Mouse (Mus musculus) G1E (cell line): ENCODE data around the gene Zswim5.

Experiments
- CTCF ChIP-seq: IDR thresholded peaks from 2 replicates; pipeline ENCODE4 v1.5.1; 2012; ENCODE audit warnings: low read depth, low read length, inconsistent platforms, mixed read lengths
- GATA1 ChIP-seq: IDR thresholded peaks from 2 replicates; pipeline ENCODE4 v1.6.1; 2012; ENCODE audit warnings: borderline replicate concordance, low read length, inconsistent platforms, mixed read lengths
- GATA2 ChIP-seq: IDR thresholded peaks from 2 replicates; pipeline ENCODE4 v1.6.1; 2012; ENCODE audit warnings: low read depth, low read length, inconsistent platforms, borderline replicate concordance
- POLR2AphosphoS5 ChIP-seq: IDR thresholded peaks from 2 replicates; pipeline ENCODE4 v1.6.1; 2012; ENCODE audit warnings: low read depth, low read length, inconsistent platforms; ENCODE audit not compliant: insufficient replicate concordance
- TAL1 ChIP-seq: conservative IDR thresholded peaks from 2 replicates; pipeline ENCODE4 v1.6.1; 2012; ENCODE audit warnings: low read depth, low read length, inconsistent platforms, mixed read lengths

DNA sequence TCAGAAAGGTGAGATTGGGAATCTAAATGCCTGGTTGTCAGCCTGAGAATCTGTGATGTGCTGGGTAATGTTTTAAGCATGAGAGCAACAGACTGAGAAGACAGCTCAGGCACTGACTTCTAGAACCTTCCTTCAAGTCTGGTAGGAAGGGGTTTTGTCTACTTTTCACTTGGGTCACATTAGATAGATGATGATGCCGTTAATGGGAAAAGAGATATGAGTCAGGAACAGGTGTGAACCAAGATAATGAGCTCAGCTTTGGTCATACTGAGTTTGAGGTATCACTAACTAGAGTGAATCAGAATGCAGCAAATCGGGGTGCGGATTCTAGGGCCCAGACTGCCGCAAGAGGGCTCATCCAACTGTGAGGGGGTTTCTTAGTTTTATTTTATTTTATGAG lies 146.3 kb downstream of the Zswim5 start:
- TF ChIP-seq CTCF (no peak), POLR2AphosphoS5 (no peak), TAL1 (peak; percentile 28; the same call in 1 of the 2 replicates), GATA1 (no peak), GATA2 (no peak)
